Mouse (Mus musculus) myocyte (in vitro differentiated cells): ENCODE data around the gene Rsl1. TPM values are rescaled to one million over a fixed set of nuclear protein-coding genes. Genes with fewer than 3 reads are reported as not detected.

Source experiments
- H3K27me3 ChIP-seq: one replicate; pipeline ENCODE4 v1.6.1; 2011; ENCODE audit not compliant: control insufficient read depth, insufficient read depth, insufficient read length
- H3K36me3 ChIP-seq: one replicate; pipeline ENCODE4 v1.6.1; 2011; ENCODE audit not compliant: control insufficient read depth, insufficient read depth
- H3K4me2 ChIP-seq: one replicate; pipeline ENCODE4 v1.6.1; 2011; ENCODE audit warnings: low read depth, control low read depth
- H3K4me3 ChIP-seq: one replicate; pipeline ENCODE4 v1.5.1; 2011; ENCODE audit warnings: mild to moderate bottlenecking, control low read depth, moderate library complexity
- H3K79me2 ChIP-seq: one replicate; pipeline ENCODE4 v1.6.1; 2011; ENCODE audit not compliant: control insufficient read depth, insufficient read depth
- H3ac ChIP-seq: one replicate; pipeline ENCODE4 v1.6.1; 2011; ENCODE audit not compliant: control insufficient read depth, insufficient read length
- CEBPB ChIP-seq: IDR thresholded peaks from 2 replicates; pipeline ENCODE4 v1.6.1; 2011; ENCODE audit warnings: mild to moderate bottlenecking, moderate library complexity; ENCODE audit not compliant: poor library complexity, insufficient read depth, severe bottlenecking
- E2F4 ChIP-seq: IDR thresholded peaks from one replicate; pipeline ENCODE4 v1.6.1; 2011; ENCODE audit warnings: mild to moderate bottlenecking, control low read depth, moderate library complexity; ENCODE audit not compliant: insufficient read depth
- MAX ChIP-seq: IDR thresholded peaks from one replicate; pipeline ENCODE4 v1.6.1; 2011; ENCODE audit warnings: low read depth, mild to moderate bottlenecking, control low read depth
- MYOD1 ChIP-seq, 3 experiments: IDR thresholded peaks; one replicate each; pipeline ENCODE4 v1.6.1; 2011; ENCODE audit warnings: control low read depth in 2 of 3, low read depth in 2 of 3, mild to moderate bottlenecking in 2 of 3, moderate library complexity in 1 of 3; ENCODE audit not compliant: insufficient read length in 2 of 3, control insufficient read depth in 1 of 3
- MYOG ChIP-seq, 3 experiments: IDR thresholded peaks; one replicate each; pipeline ENCODE4 v1.6.1; 2011; ENCODE audit warnings: control low read depth in 2 of 3, low read depth in 2 of 3, mild to moderate bottlenecking in 2 of 3; ENCODE audit not compliant: insufficient read length in 2 of 3, control insufficient read depth in 1 of 3, insufficient read depth in 1 of 3
- POLR2A ChIP-seq: IDR thresholded peaks from one replicate; pipeline ENCODE4 v1.6.1; 2011; ENCODE audit warnings: low read depth, mild to moderate bottlenecking, control low read depth, moderate library complexity; ENCODE audit not compliant: insufficient read length
- POLR2AphosphoS2 ChIP-seq: IDR thresholded peaks from one replicate; pipeline ENCODE4 v1.6.1; 2011; ENCODE audit warnings: low read depth, control low read depth; ENCODE audit not compliant: insufficient read length
- REST ChIP-seq: IDR thresholded peaks from one replicate; pipeline ENCODE4 v1.6.1; 2011; ENCODE audit warnings: mild to moderate bottlenecking, control low read depth, moderate library complexity; ENCODE audit not compliant: insufficient read depth, insufficient read length
- SRF ChIP-seq: IDR thresholded peaks from one replicate; pipeline ENCODE4 v1.6.1; 2011; ENCODE audit warnings: low read depth; ENCODE audit not compliant: control insufficient read depth, insufficient read length
- TCF12 ChIP-seq: IDR thresholded peaks from one replicate; pipeline ENCODE4 v1.6.1; 2011; ENCODE audit warnings: mild to moderate bottlenecking, control low read depth; ENCODE audit not compliant: poor library complexity, insufficient read depth, severe bottlenecking
- TCF3 ChIP-seq: IDR thresholded peaks from one replicate; pipeline ENCODE4 v1.6.1; 2011; ENCODE audit warnings: low read depth, control low read depth; ENCODE audit not compliant: insufficient read length
- USF1 ChIP-seq: IDR thresholded peaks from one replicate; pipeline ENCODE4 v1.6.1; 2011; ENCODE audit warnings: low read depth, mild to moderate bottlenecking, control low read depth, moderate library complexity
- polyA plus RNA-seq: library from polyadenylated mRNA; unstranded; fragments of >200 nt; fragmentation: generic; extraction: Trizol; gene quantifications from one replicate; pipeline ENCODE4 v1.2.1, GENCODE M21; 2012; ENCODE audit warnings: missing spikeins

Rsl1 gene
- polyA plus RNA-seq, 1 experiment, result 0.41 TPM

- Histone ChIP-seq H3K36me3 (no peaks in the 10 kb centered on the region), H3ac (no peak within 1 kb of the TSS), H3K27me3 (no peaks in the 10 kb centered on the region), H3K79me2 (no peaks in the 10 kb centered on the region), H3K4me3 (peak within 1 kb of the TSS; percentile 34), H3K4me2 (peak within 1 kb of the TSS; percentile 65)
- no peak for TF ChIP-seq SRF
- peak; percentile 89 for TF ChIP-seq USF1
Observed at GRCm38 (mm10) chr13:67194340-67194894, 21.4 kb downstream of the Rsl1 start, which contains the start of gene Zfp455. Gene Zfp455, plus strand, starts transcription at chr13:67194506.

GRCm38 (mm10) chr13:67201656-67202055 lies 28.7 kb downstream of the Rsl1 start:
- Histone ChIP-seq H3K4me3 (no peak overlapping the region), H3ac (no peak overlapping the region), H3K36me3 (no peaks in the 10 kb centered on the region), H3K79me2 (no peaks in the 10 kb centered on the region), H3K4me2 (no peak overlapping the region), H3K27me3 (no peaks in the 10 kb centered on the region)
- TF ChIP-seq MAX (no peak), TCF3 (no peak), TCF12 (no peak), MYOD1 (IDR thresholded peaks at IDR 0.05; ENCODE audit: control insufficient read depth in 1 of 3, insufficient read length in 2 of 3, low read depth in 2 of 3) (no peak), USF1 (no peak), SRF (no peak), CEBPB (no peak), MYOG (IDR thresholded peaks at IDR 0.05; ENCODE audit: control insufficient read depth in 1 of 3, insufficient read depth in 1 of 3, insufficient read length in 2 of 3, low read depth in 2 of 3) (no peak)

- no peak overlapping the region for H3ac ChIP-seq
- H3K79me2 ChIP-seq, result no peaks in the 10 kb centered on the region
- H3K36me3 ChIP-seq, result no peaks in the 10 kb centered on the region
- TF ChIP-seq E2F4 (no peak), TCF3 (no peak), TCF12 (no peak), MAX (no peak), REST (no peak), POLR2A (no peak), USF1 (no peak), POLR2AphosphoS2 (no peak), SRF (no peak), MYOG (IDR thresholded peaks at IDR 0.05; ENCODE audit: control insufficient read depth in 1 of 3, insufficient read depth in 1 of 3, insufficient read length in 2 of 3, low read depth in 2 of 3) (no peak), MYOD1 (IDR thresholded peaks at IDR 0.05; ENCODE audit: control insufficient read depth in 1 of 3, insufficient read length in 2 of 3, low read depth in 2 of 3) (no peak), CEBPB (no peak)
- H3K4me2 ChIP-seq, result no peak overlapping the region
- no peak overlapping the region for H3K4me3 ChIP-seq
- H3K27me3 ChIP-seq, result no peaks in the 10 kb centered on the region
Observed at GRCm38 (mm10) chr13:67214015-67214607, 41.1 kb downstream of the Rsl1 start.

Other genes with a start within 250 kb of the Rsl1 start
- 0.19 TPM for gene Zfp712, start 112.0 kb upstream of the Rsl1 start, polyA plus RNA-seq
- 0.11 TPM for gene Zfp708, start 75.2 kb upstream of the Rsl1 start, polyA plus RNA-seq
- 0.94 TPM for gene Gm28557, start 64.6 kb upstream of the Rsl1 start, polyA plus RNA-seq
- 0.19 TPM for gene Rslcan18, start 56.9 kb upstream of the Rsl1 start, polyA plus RNA-seq
- 0.59 TPM for gene Zfp759, start 51.5 kb upstream of the Rsl1 start, polyA plus RNA-seq
- gene Zfp455, start 21.3 kb downstream of the Rsl1 start, polyA plus RNA-seq, result 0.05 TPM
- 0.20 TPM for gene Zfp458, start 105.3 kb downstream of the Rsl1 start, polyA plus RNA-seq
- 0.10 TPM for gene Zfp457, start 133.3 kb downstream of the Rsl1 start, polyA plus RNA-seq
- gene Zfp595, start 159.4 kb downstream of the Rsl1 start, polyA plus RNA-seq, result 0.48 TPM
- 1.3 TPM for gene Gm28044, start 187.4 kb downstream of the Rsl1 start, polyA plus RNA-seq
- 0.12 TPM for gene Zfp953, start 187.4 kb downstream of the Rsl1 start, polyA plus RNA-seq
- 1.0 TPM for gene Gm28041, start 202.6 kb downstream of the Rsl1 start, polyA plus RNA-seq
- gene Zfp456, start 202.6 kb downstream of the Rsl1 start, polyA plus RNA-seq, result 0.04 TPM
- gene Zfp429, start 226.6 kb downstream of the Rsl1 start, polyA plus RNA-seq, result 1.1 TPM
- gene Zfp459, start 248.2 kb downstream of the Rsl1 start, polyA plus RNA-seq, result not detected